Mouse (Mus musculus) layer of hippocampus, postnatal 14 days (tissue): Measurements from ENCODE around the gene Ntng1. TPM values are rescaled to one million over a fixed set of nuclear protein-coding genes. Genes with fewer than 3 reads are reported as not detected.

ENCODE experiments used
- DNase-seq, 2 experiments: peaks; one replicate each; pipeline ENCODE4 v3.0.0; 2021 to 2022; ENCODE audit warnings: low spot score in 2 of 2, mixed read lengths in 1 of 2
- total RNA-seq, 2 experiments: library from RNA; stranded (reverse); gene quantifications; 2 replicates each; pipeline ENCODE4 v1.2.3; 2021

Ntng1 gene
- total RNA-seq, 2 experiments from 2014 or later, result 21.5 to 38.6 TPM

GRCm38 (mm10) chr3:110055915-110056314 is 87.9 kb downstream of the Ntng1 start:
- DNase-seq, result no peak

DNA sequence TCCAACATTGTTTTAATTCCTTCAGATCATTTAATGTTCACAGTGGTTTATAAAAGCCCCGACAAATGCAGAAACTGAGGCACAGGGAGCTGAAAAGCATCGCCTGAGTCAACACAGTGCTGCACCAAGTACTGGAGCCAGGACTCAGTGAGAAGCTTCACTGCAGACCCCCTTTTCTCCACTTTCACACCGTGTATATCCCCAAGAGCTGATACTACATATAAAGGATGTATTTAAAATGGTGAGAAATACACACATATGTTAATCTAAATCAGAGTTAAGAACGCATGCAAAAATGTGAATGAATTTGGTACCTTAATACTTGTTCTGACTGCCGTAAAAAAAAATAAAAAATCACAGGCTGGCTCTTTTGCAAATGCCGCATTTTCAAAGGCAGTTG is 88.4 kb downstream of the Ntng1 start:
- no peak for DNase-seq

- no peak for DNase-seq
Measured at GRCm38 (mm10) chr3:110054125-110054524, 89.7 kb downstream of the Ntng1 start.

- no peak for DNase-seq
Measured at GRCm38 (mm10) chr3:110048152-110048551, 95.7 kb downstream of the Ntng1 start.

GRCm38 (mm10) chr3:110046750-110047149 is 97.1 kb downstream of the Ntng1 start:
- no peak for DNase-seq

DNA sequence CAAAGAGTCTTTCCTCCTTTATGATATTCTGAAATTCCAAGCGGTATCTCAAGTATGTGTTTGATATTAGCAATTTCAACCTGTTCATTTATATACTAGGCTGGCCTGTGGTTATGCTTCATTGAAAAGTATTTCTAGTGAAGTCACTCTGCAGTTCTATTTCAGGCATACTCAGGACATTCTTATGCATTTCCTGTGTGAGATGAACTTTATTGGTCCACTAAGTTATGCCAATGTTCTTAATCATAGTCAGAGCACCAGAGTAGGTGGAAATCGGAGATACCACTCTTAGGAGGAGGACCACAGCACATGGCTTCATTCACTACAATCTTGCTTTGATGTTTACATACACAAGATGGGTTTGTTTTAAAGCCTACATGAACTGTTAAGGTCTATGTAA is 99.6 kb downstream of the Ntng1 start:
- DNase-seq, result no peak

DNA sequence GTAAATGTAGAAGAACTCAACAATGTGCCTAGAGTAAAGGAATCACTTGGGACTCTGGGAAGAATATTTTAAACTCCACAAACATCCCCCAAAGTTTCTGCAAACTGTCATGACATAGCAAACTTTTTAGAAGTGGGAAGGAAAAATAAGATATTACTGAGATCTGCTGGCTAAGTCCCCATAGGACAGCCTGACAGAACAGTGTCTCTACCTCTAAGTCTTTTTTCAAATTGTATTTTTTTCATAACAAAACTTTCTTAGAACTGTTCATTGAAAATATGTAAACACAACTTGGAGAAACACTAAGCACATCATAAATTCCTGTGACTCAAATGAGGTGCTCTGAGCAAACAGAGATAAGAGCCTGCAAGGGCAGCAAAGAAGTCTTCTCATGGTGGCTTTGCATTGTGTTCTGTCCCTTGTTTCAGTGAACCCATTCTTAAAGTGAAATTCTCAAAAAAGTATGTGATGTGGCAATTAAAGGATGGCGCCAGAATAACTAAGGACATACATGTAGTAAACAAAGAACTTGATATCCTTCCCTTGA is 100.1 kb downstream of the Ntng1 start:
- no peak for DNase-seq

DNA sequence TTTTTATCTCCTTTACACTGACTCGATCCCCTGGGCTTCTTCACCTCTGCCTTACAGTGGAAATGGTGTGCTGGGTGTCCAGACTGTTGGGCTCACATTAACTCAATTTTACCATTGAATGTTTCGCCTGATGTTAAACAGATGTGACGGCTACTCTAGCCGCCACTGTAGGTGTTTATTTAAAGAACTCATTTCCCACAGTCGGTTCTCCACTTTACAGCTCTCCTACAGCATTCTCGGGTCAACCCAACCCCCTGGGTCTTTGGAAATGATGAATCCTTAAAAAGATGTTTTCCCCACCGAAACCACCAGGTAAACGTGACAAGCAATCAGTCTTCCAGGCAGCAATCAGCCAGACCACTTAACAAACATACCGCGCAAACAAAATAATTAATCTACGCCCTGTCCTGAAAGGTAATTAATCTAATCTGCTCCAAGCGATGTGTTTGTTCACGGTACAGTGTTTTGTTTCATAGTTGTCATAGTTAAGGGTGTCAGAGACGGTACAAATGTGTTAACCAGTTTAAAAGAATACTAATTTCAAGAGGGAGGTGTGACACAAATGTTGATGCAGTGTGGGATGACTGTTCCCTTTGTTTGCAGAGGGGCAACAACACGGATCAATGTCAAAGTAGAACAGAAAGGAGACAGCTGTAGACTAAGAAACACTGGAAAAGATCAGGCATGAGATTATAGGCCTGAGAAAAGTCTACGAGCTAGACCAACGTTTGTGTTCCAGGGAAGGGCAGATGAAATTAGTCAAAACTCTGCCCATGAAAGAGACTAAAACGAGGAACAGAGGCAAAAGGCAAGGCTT is 120.8 kb downstream of the Ntng1 start:
- no peak for DNase-seq

- no peak for DNase-seq
Measured at GRCm38 (mm10) chr3:110010870-110011626, 132.8 kb downstream of the Ntng1 start.

- DNase-seq, result peak in 1 of 2 experiments; percentile 12
Measured at GRCm38 (mm10) chr3:110010441-110010840, 133.4 kb downstream of the Ntng1 start.

DNA sequence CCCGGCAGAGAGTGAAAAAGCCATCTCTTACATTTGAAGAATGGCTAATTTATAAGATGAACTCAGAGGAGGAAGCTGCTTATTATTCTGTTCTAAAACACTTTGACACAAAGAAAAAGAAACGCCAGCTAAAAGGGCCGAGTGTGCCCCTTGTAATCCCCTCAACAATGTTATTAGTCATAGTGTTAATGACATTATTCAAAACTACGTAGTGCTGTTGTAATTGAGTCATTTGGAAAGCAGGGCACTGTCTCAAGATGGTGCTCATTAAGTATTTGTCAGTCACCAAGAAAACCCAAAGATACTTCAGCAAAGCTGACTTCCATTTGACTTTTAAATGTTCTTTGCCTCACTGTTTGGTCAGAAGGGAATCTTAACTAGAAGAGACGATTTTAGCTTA is 143.5 kb downstream of the Ntng1 start:
- no peak for DNase-seq

GRCm38 (mm10) chr3:109995663-109996024 is 148.2 kb downstream of the Ntng1 start:
- no peak for DNase-seq

DNA sequence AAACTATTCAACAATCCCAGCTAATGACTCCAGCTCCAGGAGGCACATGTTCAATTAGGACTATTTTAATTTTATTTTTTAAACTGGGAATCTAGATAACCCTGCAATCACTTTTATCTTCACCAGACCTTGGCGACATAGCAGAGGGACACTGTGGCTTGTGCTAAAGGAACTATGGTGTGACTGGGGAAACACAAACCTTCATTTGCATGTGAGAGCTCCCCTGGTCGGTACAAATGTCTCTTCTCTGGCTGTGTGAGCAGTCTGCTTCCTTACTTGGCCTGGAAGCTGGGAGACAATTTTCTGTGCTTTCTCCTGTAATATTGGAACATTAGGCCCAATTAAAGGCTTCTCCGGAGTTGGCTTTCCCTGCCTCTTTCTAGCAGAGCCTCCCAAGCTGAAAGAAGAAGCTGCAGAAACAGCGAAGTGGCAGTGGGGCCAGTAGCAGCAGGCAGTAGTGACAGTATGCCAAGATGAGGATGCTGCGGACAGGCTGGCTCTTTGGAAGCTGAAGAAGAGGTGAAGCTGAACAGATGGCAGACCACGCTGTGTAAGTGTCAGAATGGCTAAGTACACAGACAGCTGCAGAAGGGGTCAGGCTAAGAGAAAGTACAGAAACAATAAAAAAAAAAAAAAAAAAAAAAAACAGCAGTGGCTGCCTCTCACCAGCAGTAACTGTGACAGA is 148.7 kb downstream of the Ntng1 start:
- peak; percentile 35 to 42 for DNase-seq

- DNase-seq, result peak in 1 of 2 experiments; percentile 24
Measured at GRCm38 (mm10) chr3:109984086-109984485, 159.7 kb downstream of the Ntng1 start.

DNA sequence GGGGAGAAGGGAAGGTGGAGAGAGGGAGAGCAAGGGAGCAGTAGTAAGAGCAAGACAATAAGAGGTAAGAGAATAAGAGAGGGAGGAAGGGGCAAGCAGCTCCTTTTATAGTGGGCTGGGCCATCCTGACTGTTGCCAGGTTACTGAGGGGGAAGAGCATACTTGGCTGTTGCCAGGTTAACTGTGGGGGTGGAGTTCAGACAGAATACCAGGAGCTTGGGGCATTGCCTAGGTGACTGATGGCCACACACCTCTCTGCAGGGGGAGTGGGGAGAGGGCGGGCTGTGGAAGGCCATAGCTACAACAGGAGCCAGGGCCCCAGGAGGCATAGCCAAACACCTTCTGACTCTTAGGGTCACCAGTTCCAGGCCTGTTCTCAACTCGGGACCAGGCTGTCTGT is 166.2 kb downstream of the Ntng1 start:
- no peak for DNase-seq

DNA sequence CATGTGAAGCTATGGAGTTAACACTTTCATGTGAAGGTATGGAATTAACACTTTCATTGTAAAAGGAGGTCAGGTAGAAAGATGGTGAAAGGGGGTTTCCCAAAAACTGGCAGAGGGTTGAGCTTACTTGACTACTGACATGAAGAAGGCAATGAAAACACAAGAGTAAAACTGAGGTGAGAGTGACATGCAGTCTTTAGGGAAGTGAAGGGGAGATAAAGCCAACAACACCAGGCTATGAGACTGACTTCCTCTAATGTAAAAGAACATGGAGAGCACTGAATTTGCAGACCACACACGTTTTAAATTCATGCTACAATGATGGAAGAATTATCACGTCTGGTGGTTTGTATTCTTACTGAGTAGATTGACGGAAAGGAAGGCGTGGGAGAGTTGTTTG is 168.7 kb downstream of the Ntng1 start:
- no peak for DNase-seq

- no peak for DNase-seq
Measured at GRCm38 (mm10) chr3:109971465-109971864, 172.3 kb downstream of the Ntng1 start.

- DNase-seq, result no peak
Measured at GRCm38 (mm10) chr3:109970181-109970580, 173.6 kb downstream of the Ntng1 start.

- no peak for DNase-seq
Measured at GRCm38 (mm10) chr3:109962631-109963030, 181.2 kb downstream of the Ntng1 start.

DNA sequence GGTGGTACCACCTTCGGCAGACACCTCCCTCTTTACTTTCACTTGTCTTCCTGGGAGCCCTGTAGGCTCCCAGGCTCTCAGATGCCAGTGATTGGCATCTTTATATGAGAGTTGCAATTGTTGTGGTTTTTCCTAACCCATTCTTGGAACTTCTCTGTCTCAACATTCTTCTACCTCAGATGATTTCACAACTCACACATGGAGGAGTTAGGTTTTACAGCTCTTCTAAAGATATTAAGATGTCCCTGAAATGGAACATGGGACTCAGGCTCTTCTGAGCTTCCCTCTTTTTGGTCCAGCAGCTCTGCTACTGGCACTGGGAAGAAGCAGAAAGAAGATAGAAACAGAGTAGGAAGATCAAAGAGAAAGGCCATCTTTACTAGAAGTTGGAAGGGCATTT is 200.9 kb downstream of the Ntng1 start:
- no peak for DNase-seq

- DNase-seq, result no peak
Measured at GRCm38 (mm10) chr3:109937634-109938033, 206.2 kb downstream of the Ntng1 start.

DNA sequence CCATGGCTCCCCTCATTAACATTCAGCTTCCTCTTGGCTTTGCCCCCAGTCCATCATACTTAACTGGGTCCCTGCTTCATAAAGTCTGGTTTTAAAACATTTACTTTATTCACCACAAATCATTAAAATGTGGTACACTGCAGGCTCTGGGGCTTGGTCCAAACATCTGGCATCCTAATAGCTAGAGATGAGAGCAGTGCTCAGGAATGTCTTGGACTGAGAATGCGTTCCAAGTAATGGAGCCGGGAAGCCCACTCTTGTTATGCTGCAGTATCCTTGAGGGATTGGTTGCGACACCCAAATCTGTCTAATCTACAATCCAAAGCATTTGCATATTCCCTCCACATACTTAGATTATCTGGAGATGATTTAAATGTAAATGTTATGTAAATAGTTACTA is 207.5 kb downstream of the Ntng1 start:
- DNase-seq, result no peak
